Mouse (Mus musculus) cerebellum, adult 2 months (tissue): ENCODE results near the gene Ugt1a9. TPM values are rescaled to one million over a fixed set of nuclear protein-coding genes. Genes with fewer than 3 reads are reported as not detected.

Experiments
- DNase-seq, 2 experiments: peaks; one replicate each; pipeline ENCODE4 v3.0.0; 2021
- H3K27ac ChIP-seq: fragments of 200-500 bp; 2 replicates; pipeline ENCODE4 v1.5.1; 2012; ENCODE audit warnings: low read length, control low read depth, inconsistent platforms; ENCODE audit not compliant: insufficient read depth
- H3K27me3 ChIP-seq: fragments of 200-500 bp; 2 replicates; pipeline ENCODE4 v1.6.1; 2012; ENCODE audit warnings: inconsistent platforms, mild to moderate bottlenecking, low read length, moderate library complexity; ENCODE audit not compliant: control insufficient read depth, insufficient read depth
- H3K4me1 ChIP-seq: fragments of 200-500 bp; 2 replicates; pipeline ENCODE4 v1.6.1; 2011; ENCODE audit warnings: low read length; ENCODE audit not compliant: control insufficient read depth, insufficient read depth
- H3K4me3 ChIP-seq: fragments of 200-500 bp; replicated peaks from 2 replicates; pipeline ENCODE3; 2011; ENCODE audit warnings: mild to moderate bottlenecking, low read depth, low read length, control low read depth; ENCODE audit not compliant: insufficient read depth
- CTCF ChIP-seq: fragments of 200-500 bp; IDR thresholded peaks from 2 replicates; pipeline ENCODE4 v1.5.1; 2011; ENCODE audit warnings: low read depth, mild to moderate bottlenecking, control low read depth, low read length, moderate library complexity, borderline replicate concordance; ENCODE audit not compliant: insufficient read depth
- POLR2A ChIP-seq: fragments of 200-500 bp; IDR thresholded peaks from 2 replicates; pipeline ENCODE4 v1.6.1; 2011; ENCODE audit warnings: low read length, control low read depth, borderline replicate concordance; ENCODE audit not compliant: insufficient read depth
- WGBS: fragments of 180-500 bp; shearing (Covaris S2); methylation state at CpG from one replicate; pipeline ENCODE4 v1.1.7; 2018; 5-methylcytosine and 5-hydroxymethylcytosine counted together
- polyA plus RNA-seq: library from polyadenylated mRNA; depleted of rRNA; stranded (reverse); fragments of >200 nt; gene quantifications from 2 replicates; pipeline ENCODE4 v1.2.3, GENCODE M21; 2012

The Ugt1a9 gene
- polyA plus RNA-seq, 1 experiment = not detected

GRCm38 (mm10) chr1:88213061-88213460 lies 142.5 kb downstream of the Ugt1a9 start:
- H3K4me3 ChIP-seq = no peak overlapping the region
- DNase-seq = no peak
- no peaks in the 10 kb centered on the region; the same call in 1 of the 2 replicates for H3K27me3 ChIP-seq
- no peak overlapping the region for H3K27ac ChIP-seq
- WGBS = 73% methylated on average over 1 of the region's 1 CpGs
- no peaks in the 10 kb centered on the region for H3K4me1 ChIP-seq
- TF ChIP-seq POLR2A = no peak
- TF ChIP-seq CTCF = no peak

- no peaks in the 10 kb centered on the region; the same call in 1 of the 2 replicates for H3K27me3 ChIP-seq
- no peak overlapping the region for H3K4me3 ChIP-seq
- TF ChIP-seq CTCF (no peak; the same call in 1 of the 2 replicates), POLR2A (no peak)
- H3K27ac ChIP-seq = no peak overlapping the region
- H3K4me1 ChIP-seq = no peaks in the 10 kb centered on the region
- 65% methylated on average over 2 of the region's 2 CpGs for WGBS
- no peak for DNase-seq
Measured at GRCm38 (mm10) chr1:88213766-88214461, 143.3 kb downstream of the Ugt1a9 start.

GRCm38 (mm10) chr1:88214462-88214952 lies 143.9 kb downstream of the Ugt1a9 start:
- TF ChIP-seq POLR2A = no peak
- no peak for TF ChIP-seq CTCF

GRCm38 (mm10) chr1:88215466-88216380 lies 145.1 kb downstream of the Ugt1a9 start:
- WGBS = 68% methylated on average over 10 of the region's 10 CpGs
- Histone ChIP-seq H3K4me1 (no peaks in the 10 kb centered on the region), H3K4me3 (no peak overlapping the region), H3K27me3 (no peaks in the 10 kb centered on the region; the same call in 1 of the 2 replicates), H3K27ac (no peak overlapping the region)
- no peak for DNase-seq
- no peak for TF ChIP-seq CTCF
- no peak for TF ChIP-seq POLR2A

More at GRCm38 (mm10) chr1:88214462-88214952, 143.9 kb downstream of the Ugt1a9 start:
- Histone ChIP-seq H3K27ac (no peak overlapping the region), H3K4me3 (no peak overlapping the region), H3K4me1 (no peaks in the 10 kb centered on the region), H3K27me3 (no peaks in the 10 kb centered on the region; the same call in 1 of the 2 replicates)
- WGBS = 77% methylated on average over 2 of the region's 2 CpGs
- DNase-seq = no peak

GRCm38 (mm10) chr1:88216551-88216950 lies 146.0 kb downstream of the Ugt1a9 start:
- no peaks in the 10 kb centered on the region for H3K4me1 ChIP-seq
- WGBS = 49% methylated on average over 2 of the region's 2 CpGs
- no peak overlapping the region for H3K4me3 ChIP-seq
- no peak for TF ChIP-seq CTCF
- no peak for TF ChIP-seq POLR2A
- no peak for DNase-seq
- no peak overlapping the region for H3K27ac ChIP-seq
- H3K27me3 ChIP-seq = no peaks in the 10 kb centered on the region; the same call in 1 of the 2 replicates

- TF ChIP-seq POLR2A (no peak), CTCF (no peak)
Measured at GRCm38 (mm10) chr1:88217144-88217543, 146.5 kb downstream of the Ugt1a9 start.

GRCm38 (mm10) chr1:88217576-88217975 lies 147.0 kb downstream of the Ugt1a9 start:
- Histone ChIP-seq H3K27me3 (no peaks in the 10 kb centered on the region), H3K27ac (no peak overlapping the region), H3K4me3 (no peak overlapping the region), H3K4me1 (no peaks in the 10 kb centered on the region)
- WGBS = 34% methylated on average over 3 of the region's 3 CpGs
- no peak for DNase-seq
- TF ChIP-seq POLR2A = no peak
- no peak for TF ChIP-seq CTCF

More at GRCm38 (mm10) chr1:88217144-88217543, 146.5 kb downstream of the Ugt1a9 start:
- WGBS = 54% methylated on average over 2 of the region's 2 CpGs
- H3K4me1 ChIP-seq = no peaks in the 10 kb centered on the region
- DNase-seq = no peak
- H3K27ac ChIP-seq = no peak overlapping the region
- no peaks in the 10 kb centered on the region; the same call in 1 of the 2 replicates for H3K27me3 ChIP-seq
- H3K4me3 ChIP-seq = no peak overlapping the region
